Mouse (Mus musculus): ENCODE data around the gene Pla1a. TPM values are rescaled to one million over a fixed set of nuclear protein-coding genes. Genes with fewer than 3 reads are reported as not detected.
"Not testable (repeated sequence)": the region's sequence is repeated elsewhere in the genome, so short reads cannot be mapped to it uniquely, and the experiment has no call there.

The Pla1a gene
- polyA plus RNA-seq, 1 experiment from 2014 or later, result 0.38 TPM

DNA sequence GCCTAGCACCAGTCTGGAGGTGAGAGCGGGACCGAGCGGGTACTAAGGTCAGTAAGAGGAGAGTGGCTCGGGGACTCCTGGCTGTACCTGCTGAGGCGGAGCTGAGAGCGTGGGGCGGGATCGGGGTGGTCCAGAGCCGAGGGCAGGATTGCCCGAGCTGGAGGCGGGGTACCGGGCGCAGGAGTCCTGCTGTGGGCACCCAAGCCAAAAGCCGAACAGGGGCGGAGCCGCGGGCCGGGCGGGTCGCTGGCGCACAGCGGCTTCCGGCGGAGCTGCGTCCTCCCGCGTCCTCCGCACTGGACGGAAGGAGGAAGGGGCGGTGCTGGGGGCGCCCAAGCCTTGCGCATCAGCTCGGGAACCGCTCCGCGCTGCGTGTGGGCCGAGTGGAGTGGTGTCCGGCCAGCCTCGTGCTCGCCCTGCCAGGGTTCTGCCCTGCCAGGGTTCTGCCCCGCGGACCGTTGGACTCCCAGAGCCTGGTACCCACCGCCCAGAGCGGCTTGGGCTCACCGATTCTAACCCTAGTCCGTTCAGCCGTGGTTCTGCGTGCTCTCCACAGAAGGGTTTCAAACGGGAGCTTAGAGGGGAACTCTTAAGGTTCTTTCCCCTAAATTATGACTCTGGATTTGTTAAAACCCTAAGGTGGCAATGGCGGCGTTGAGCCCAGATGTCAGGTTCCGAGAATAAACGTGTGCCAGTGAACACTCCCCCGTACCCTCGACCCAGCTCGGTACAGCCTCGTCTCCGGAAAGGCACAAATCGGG lies 19.7 kb upstream of the Pla1a start, which contains the start of gene Adprh:
TSS of gene Adprh (minus strand) at position 262 of the 761 bp plus-strand sequence.
- peaks cover 14% of the 10 kb centered on the region for H3K4me1 ChIP-seq (replicated peaks; ENCODE audit: control insufficient read depth, insufficient read depth, low read length)
- H3K4me3 ChIP-seq (replicated peaks; ENCODE audit: low read length), result peak within 1 kb of the TSS; percentile 93
- peak within 1 kb of the TSS; percentile 84 for H3K27ac ChIP-seq (ENCODE audit: low read length)
- H3K4me2 ChIP-seq (ENCODE audit: low read length), result peak within 1 kb of the TSS; percentile 57
- no peaks in the 10 kb centered on the region for H3K27me3 ChIP-seq (replicated peaks; ENCODE audit: control insufficient read depth, insufficient read depth, low read length)
- peak within 1 kb of the TSS; percentile 100 for H3K9ac ChIP-seq (replicated peaks; ENCODE audit: low read depth, low read length)
- H3K9me3 ChIP-seq (ENCODE audit: control insufficient read depth, low read length), result no peaks in the 10 kb centered on the region
- WGBS, result 1% methylated on average over 41 of the region's 61 CpGs
- peak; percentile 99 for ATAC-seq
- peaks cover 2% of the 10 kb centered on the region; the same call in 1 of the 2 replicates for H3K36me3 ChIP-seq (ENCODE audit: control insufficient read depth, insufficient read depth)

DNA sequence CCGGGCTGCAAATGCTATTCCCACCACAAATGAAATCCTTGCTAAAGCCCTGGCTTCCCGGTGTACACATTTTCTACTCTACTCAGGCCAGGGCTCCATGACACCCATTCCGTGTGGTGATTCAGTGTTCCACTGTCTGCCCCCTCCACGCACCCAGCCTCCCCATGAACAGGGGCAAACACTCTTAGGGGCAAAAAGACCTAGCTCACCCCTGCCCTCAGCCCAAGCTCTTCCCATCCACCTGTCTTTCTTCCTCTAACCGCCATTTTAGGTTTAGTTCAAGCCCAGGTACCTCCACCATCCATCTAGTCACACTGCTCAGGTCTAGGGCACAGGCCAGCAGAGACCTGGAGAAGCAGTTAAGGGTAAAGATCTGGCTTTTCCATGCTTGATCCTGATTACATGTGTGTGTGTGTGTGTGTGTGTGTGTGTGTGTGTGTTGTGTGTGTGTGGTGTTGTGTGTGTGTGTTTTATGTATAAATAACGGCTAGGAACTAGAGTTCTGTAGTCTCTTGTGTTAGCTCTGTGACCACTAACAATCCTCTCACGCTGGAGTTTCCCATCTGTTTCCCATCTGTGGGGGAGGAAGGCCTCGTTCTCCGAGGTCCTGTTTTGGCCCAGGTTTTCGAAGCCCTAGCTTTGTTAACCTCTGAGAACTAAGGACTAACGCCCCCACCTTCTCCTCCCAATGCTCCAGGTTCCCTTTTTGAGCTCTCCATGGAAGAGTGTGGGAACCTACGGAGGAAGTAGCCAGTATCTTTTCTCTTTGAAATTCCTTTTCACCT lies 18.7 kb upstream of the Pla1a start:
- no peaks in the 10 kb centered on the region for H3K27me3 ChIP-seq (replicated peaks; ENCODE audit: control insufficient read depth, insufficient read depth, low read length)
- ATAC-seq, result no peak
- H3K36me3 ChIP-seq (ENCODE audit: control insufficient read depth, insufficient read depth), result peaks cover 6% of the 10 kb centered on the region
- H3K4me3 ChIP-seq (replicated peaks; ENCODE audit: low read length), result peak overlapping the region; percentile 93
- H3K9me3 ChIP-seq (ENCODE audit: control insufficient read depth, low read length), result no peaks in the 10 kb centered on the region
- WGBS, result 41% methylated on average over 12 of the region's 12 CpGs
- H3K4me1 ChIP-seq (replicated peaks; ENCODE audit: control insufficient read depth, insufficient read depth, low read length), result peaks cover 14% of the 10 kb centered on the region
- no peak overlapping the region; the same call in 1 of the 2 replicates for H3K27ac ChIP-seq (ENCODE audit: low read length)
- peak overlapping the region; percentile 100 for H3K9ac ChIP-seq (replicated peaks; ENCODE audit: low read depth, low read length)
- H3K4me2 ChIP-seq (ENCODE audit: low read length), result peak overlapping the region; percentile 57

DNA sequence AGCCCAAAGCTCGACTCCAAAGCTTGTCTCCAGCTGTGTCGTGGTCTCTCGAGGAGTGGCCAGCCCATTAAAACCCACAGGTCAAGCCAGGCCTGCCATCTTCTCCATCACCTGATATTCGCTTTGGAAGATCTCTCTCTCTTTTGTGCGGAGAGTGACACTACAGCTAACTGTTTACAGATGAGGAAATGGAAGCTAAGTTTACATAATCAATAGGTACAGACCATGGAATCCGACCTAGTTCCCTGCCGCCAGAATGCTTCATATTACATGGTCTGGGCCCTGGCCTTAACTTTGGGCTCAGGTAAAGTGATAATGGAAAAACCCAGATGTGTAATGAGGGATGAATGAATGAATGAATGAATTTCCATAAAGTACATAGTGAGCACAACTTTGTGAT lies 17.8 kb upstream of the Pla1a start:
- peaks cover 14% of the 10 kb centered on the region for H3K4me1 ChIP-seq (replicated peaks; ENCODE audit: control insufficient read depth, insufficient read depth, low read length)
- ATAC-seq, result no peak
- H3K27ac ChIP-seq (ENCODE audit: low read length), result no peak overlapping the region
- H3K4me3 ChIP-seq (replicated peaks; ENCODE audit: low read length), result no peak overlapping the region
- no peaks in the 10 kb centered on the region for H3K9me3 ChIP-seq (ENCODE audit: control insufficient read depth, low read length)
- 91% methylated on average over 7 of the region's 7 CpGs for WGBS
- H3K4me2 ChIP-seq (ENCODE audit: low read length), result no peak overlapping the region
- no peaks in the 10 kb centered on the region for H3K27me3 ChIP-seq (replicated peaks; ENCODE audit: control insufficient read depth, insufficient read depth, low read length)
- peaks cover 10% of the 10 kb centered on the region for H3K36me3 ChIP-seq (ENCODE audit: control insufficient read depth, insufficient read depth)
- no peak overlapping the region for H3K9ac ChIP-seq (replicated peaks; ENCODE audit: low read depth, low read length)

DNA sequence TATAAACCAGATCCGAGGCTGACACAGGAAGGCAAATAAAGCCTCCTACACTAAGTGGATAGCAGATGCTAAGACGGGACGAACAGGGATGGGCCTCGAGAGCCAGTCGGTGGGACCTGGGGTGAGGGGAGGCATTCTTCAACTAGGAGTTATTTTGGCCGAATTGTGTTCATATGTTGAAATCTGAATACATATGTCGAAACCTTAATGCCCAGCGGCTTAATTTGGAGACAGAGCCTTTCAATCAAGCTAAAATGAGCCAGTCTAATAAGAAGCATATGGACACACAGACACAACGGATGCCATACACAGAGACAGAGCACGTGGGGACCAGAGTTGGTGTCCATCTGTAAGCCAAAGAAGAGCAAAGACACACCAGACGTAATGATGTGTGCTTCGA lies 15.5 kb upstream of the Pla1a start:
- no peak overlapping the region for H3K4me2 ChIP-seq (ENCODE audit: low read length)
- ATAC-seq, result no peak
- H3K27ac ChIP-seq (ENCODE audit: low read length), result no peak overlapping the region
- H3K36me3 ChIP-seq (ENCODE audit: control insufficient read depth, insufficient read depth), result peaks cover 22% of the 10 kb centered on the region
- H3K9me3 ChIP-seq (ENCODE audit: control insufficient read depth, low read length), result no peaks in the 10 kb centered on the region
- peaks cover 14% of the 10 kb centered on the region for H3K4me1 ChIP-seq (replicated peaks; ENCODE audit: control insufficient read depth, insufficient read depth, low read length)
- no peak overlapping the region for H3K4me3 ChIP-seq (replicated peaks; ENCODE audit: low read length)
- H3K9ac ChIP-seq (replicated peaks; ENCODE audit: low read depth, low read length), result no peak overlapping the region
- 95% methylated on average over 12 of the region's 12 CpGs for WGBS
- H3K27me3 ChIP-seq (replicated peaks; ENCODE audit: control insufficient read depth, insufficient read depth, low read length), result no peaks in the 10 kb centered on the region

DNA sequence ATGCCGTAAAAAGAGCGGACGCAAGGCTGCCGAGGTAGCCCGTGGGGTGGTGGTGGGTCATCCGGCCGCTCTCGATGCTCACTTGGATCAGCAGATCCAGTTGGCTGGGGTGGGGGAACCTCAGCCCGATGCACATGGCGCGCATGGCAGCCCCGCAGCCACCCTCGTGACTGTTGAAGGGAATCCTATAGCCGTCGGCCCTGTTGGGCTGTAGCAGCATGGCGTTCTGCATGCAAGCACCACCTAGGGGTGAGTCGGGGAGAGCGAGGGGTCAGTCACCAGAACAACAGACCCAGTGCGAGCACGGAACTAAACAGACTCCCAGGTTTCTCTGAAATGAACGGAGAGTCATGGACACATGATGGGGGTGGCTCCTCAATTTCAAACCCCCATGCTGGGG lies 14.4 kb upstream of the Pla1a start:
- H3K27ac ChIP-seq (ENCODE audit: low read length), result no peak overlapping the region
- ATAC-seq, result no peak
- no peak overlapping the region for H3K9ac ChIP-seq (replicated peaks; ENCODE audit: low read depth, low read length)
- no peak overlapping the region for H3K4me2 ChIP-seq (ENCODE audit: low read length)
- peaks cover 22% of the 10 kb centered on the region for H3K36me3 ChIP-seq (ENCODE audit: control insufficient read depth, insufficient read depth)
- no peaks in the 10 kb centered on the region for H3K9me3 ChIP-seq (ENCODE audit: control insufficient read depth, low read length)
- 89% methylated on average over 21 of the region's 21 CpGs for WGBS
- H3K4me3 ChIP-seq (replicated peaks; ENCODE audit: low read length), result no peak overlapping the region
- H3K4me1 ChIP-seq (replicated peaks; ENCODE audit: control insufficient read depth, insufficient read depth, low read length), result peaks cover 14% of the 10 kb centered on the region
- H3K27me3 ChIP-seq (replicated peaks; ENCODE audit: control insufficient read depth, insufficient read depth, low read length), result no peaks in the 10 kb centered on the region

DNA sequence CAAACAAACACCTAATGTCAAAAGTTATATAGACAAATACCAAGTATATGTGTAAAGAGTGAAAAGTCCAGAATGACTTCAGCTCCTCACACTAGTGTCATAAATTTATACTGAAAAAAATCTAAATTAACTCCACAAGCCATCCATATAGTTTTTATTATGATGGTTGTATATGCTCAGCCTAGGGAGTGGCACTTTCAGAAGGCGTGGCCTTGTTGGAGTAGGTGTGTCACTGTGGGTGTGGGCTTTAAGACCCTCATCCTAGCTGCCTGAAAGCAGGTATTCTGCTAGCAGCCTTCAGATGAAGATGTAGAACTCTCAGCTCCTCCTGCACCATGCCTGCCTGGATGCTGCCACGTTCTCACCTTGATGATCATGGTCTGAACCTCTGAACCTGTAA lies 13.2 kb upstream of the Pla1a start:
- peaks cover 22% of the 10 kb centered on the region for H3K36me3 ChIP-seq (ENCODE audit: control insufficient read depth, insufficient read depth)
- ATAC-seq; H3K27ac ChIP-seq (ENCODE audit: low read length); H3K9me3 ChIP-seq (ENCODE audit: control insufficient read depth, low read length); H3K9ac ChIP-seq (replicated peaks; ENCODE audit: low read depth, low read length); H3K4me1 ChIP-seq (replicated peaks; ENCODE audit: control insufficient read depth, insufficient read depth, low read length); H3K4me2 ChIP-seq (ENCODE audit: low read length); H3K4me3 ChIP-seq (replicated peaks; ENCODE audit: low read length); H3K27me3 ChIP-seq (replicated peaks; ENCODE audit: control insufficient read depth, insufficient read depth, low read length): not testable (repeated sequence)
- WGBS, result 100% methylated on average over 2 of the region's 2 CpGs

DNA sequence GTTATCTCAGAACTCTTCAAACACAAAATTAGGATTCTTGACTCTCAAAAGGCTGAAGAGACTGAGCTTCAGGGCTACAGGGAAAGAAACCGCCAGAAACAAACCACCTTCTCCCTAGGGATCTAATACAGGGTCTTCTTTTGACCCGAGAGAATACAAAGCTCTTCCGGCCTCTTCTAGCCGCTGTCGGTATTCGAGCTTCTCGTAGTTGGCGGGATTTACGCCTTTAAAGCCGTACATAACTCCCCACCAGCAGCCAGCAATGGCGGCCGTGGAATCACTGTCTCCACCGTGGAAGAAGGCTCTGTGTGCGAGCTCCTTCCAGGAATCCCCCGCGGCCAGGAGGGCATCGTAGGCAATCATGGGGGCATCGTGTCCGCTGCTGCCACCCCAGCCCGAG lies 12.6 kb upstream of the Pla1a start:
- Histone ChIP-seq H3K27ac (ENCODE audit: low read length) (no peak overlapping the region), H3K4me2 (ENCODE audit: low read length) (no peak overlapping the region), H3K4me1 (replicated peaks; ENCODE audit: control insufficient read depth, insufficient read depth, low read length) (peaks cover 2% of the 10 kb centered on the region; the same call in 1 of the 2 replicates), H3K9ac (replicated peaks; ENCODE audit: low read depth, low read length) (no peak overlapping the region), H3K9me3 (ENCODE audit: control insufficient read depth, low read length) (no peaks in the 10 kb centered on the region), H3K4me3 (replicated peaks; ENCODE audit: low read length) (no peak overlapping the region), H3K36me3 (ENCODE audit: control insufficient read depth, insufficient read depth) (peaks cover 22% of the 10 kb centered on the region), H3K27me3 (replicated peaks; ENCODE audit: control insufficient read depth, insufficient read depth, low read length) (no peaks in the 10 kb centered on the region)
- no peak for ATAC-seq
- 97% methylated on average over 20 of the region's 20 CpGs for WGBS

DNA sequence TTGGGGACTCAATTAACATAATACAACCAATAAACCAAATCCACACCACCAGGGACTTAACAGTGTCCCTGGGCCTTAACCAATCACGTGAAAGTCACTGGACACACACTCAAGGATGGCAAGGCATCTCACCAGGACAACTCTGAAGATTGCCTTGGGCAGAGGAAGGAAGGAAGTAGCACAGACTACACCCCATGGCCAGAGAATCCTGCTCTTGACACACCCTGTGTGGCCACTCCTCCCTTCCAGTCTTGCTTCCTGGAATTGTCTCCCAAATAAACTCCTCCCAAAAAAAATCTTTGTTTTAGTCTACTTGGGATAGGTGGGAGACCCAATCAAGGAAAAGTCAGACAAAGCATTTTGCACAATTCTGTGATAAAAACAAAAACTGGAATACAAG lies 12.1 kb upstream of the Pla1a start:
- ATAC-seq, result no peak
- Histone ChIP-seq H3K9me3 (ENCODE audit: control insufficient read depth, low read length) (no peaks in the 10 kb centered on the region), H3K27ac (ENCODE audit: low read length) (no peak overlapping the region), H3K4me2 (ENCODE audit: low read length) (no peak overlapping the region), H3K27me3 (replicated peaks; ENCODE audit: control insufficient read depth, insufficient read depth, low read length) (no peaks in the 10 kb centered on the region), H3K4me3 (replicated peaks; ENCODE audit: low read length) (no peak overlapping the region), H3K4me1 (replicated peaks; ENCODE audit: control insufficient read depth, insufficient read depth, low read length) (no peaks in the 10 kb centered on the region), H3K36me3 (ENCODE audit: control insufficient read depth, insufficient read depth) (peaks cover 22% of the 10 kb centered on the region), H3K9ac (replicated peaks; ENCODE audit: low read depth, low read length) (no peak overlapping the region)
- 93% methylated on average over 1 of the region's 1 CpGs for WGBS

DNA sequence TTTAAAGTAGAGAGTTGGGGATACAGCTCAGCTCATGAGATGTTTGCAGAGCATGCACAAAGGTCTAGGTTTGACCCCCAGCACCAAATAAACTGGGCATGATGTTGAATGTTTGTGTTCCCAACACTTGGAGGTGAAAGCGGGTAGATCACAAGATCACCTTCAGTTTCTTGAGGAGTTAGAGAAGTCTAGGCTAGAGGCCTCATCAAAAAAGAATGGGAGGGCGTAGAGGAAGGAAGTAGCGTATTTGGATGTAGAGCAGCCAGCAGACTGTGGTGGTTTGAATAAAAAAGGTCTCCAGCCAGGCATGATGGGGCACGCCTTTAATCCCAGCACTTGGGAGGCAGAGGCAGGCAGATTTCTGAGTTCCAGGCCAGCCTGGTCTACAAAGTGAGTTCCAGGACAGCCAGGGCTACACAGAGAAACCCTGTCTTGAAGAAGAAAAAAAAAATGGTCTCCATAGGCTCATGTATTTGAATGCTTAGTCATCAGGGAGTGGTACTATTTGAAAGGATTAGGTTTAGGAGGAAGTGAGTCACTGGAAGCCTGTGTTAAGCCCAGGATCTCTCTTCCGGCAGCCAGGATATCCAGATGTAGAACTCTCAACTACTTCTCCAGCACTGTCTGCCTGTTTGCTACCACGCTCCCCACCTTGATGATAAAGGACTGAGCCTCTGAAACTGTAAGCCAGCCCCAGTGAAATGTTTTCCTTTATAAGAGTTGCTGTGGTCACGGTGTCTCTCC lies 10.9 kb upstream of the Pla1a start:
- Histone ChIP-seq H3K4me2 (ENCODE audit: low read length) (no peak overlapping the region), H3K4me1 (replicated peaks; ENCODE audit: control insufficient read depth, insufficient read depth, low read length) (no peaks in the 10 kb centered on the region), H3K36me3 (ENCODE audit: control insufficient read depth, insufficient read depth) (peaks cover 20% of the 10 kb centered on the region), H3K27me3 (replicated peaks; ENCODE audit: control insufficient read depth, insufficient read depth, low read length) (no peaks in the 10 kb centered on the region), H3K4me3 (replicated peaks; ENCODE audit: low read length) (no peak overlapping the region), H3K27ac (ENCODE audit: low read length) (no peak overlapping the region), H3K9me3 (ENCODE audit: control insufficient read depth, low read length) (no peaks in the 10 kb centered on the region), H3K9ac (replicated peaks; ENCODE audit: low read depth, low read length) (no peak overlapping the region)
- WGBS, result 96% methylated on average over 7 of the region's 7 CpGs
- no peak for ATAC-seq

Measured in forebrain, embryonic 16.5 days (tissue).